Mouse (Mus musculus) lung, postnatal 14 days (tissue): ENCODE measurements at regions not wholly inside any gene's neighbourhood (a gene's known extent, or its start where the extent isn't known, plus 50 kb on each side); places are given as distances from the start of the nearest gene placed in this dataset.
A peak's percentile ranks its signal among the peaks of the same experiment; 100 is the strongest.

ENCODE experiments used
- DNase-seq: peaks from one replicate; pipeline ENCODE4 v3.0.0; 2021

DNA sequence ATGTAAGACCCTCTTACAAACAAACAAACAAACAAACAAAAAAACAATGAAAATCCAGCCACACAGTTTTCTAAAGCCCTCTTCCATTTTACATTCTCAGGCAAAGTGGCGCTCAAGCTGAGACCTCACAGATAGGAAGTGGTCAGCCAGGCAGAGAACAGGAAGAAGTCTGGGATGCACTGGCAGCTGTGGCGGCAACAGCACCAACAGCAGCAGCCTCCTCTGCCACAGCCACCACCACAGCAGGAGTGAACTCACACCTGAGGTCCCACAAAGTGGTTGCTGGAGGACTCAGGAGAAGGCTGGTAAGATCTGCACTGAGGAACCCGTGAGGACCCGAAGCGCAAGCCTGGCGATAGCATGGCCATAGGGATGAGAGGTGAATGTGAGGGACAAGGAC lies 156.3 kb downstream of the Grm4 start:
- no peak for DNase-seq

GRCm38 (mm10) chr17:27364338-27364737 lies 156.9 kb downstream of the Grm4 start:
- no peak for DNase-seq

DNA sequence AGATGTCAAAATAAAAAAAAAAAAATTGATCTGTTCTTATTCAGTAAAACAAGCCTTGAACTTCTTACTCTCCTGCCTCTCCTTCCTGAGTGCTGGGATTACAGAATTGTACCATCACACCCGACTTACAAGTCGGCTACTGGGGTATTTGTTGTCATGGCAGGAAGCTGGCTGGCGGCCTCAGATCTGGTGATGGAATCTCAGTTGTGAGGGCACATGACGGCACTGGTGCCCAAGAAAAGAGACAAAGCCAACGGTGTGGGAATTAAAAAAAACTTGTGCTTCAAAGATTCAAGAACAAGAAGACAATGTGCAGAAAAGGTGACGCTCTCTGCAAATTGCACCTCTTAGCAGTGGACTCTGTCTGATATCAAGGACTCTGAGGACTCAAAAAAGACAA lies 157.3 kb downstream of the Grm4 start:
- no peak for DNase-seq

- DNase-seq = no peak
Observed at GRCm38 (mm10) chr17:27362221-27362620, 158.0 kb upstream of the Lemd2 start.

DNA sequence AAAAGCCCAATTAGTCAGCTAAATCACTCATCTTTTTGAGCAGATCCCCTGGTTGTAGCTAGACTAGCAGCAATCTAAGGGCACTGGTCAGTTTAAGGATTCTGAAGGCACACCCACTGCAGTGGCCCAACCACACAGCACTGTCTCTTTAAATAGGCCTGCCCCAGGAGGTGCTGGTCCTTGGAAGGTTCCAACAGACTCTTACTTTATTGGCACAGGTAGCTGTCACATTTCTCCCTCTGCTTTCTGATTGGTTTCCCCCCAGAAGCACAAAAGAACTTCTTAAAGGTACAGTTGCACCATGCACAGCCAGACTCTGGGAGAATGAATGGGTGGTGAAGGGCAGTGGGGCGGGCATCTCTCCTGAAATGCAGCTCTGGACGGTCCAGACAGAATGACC lies 157.1 kb upstream of the Lemd2 start:
- DNase-seq = no peak

DNA sequence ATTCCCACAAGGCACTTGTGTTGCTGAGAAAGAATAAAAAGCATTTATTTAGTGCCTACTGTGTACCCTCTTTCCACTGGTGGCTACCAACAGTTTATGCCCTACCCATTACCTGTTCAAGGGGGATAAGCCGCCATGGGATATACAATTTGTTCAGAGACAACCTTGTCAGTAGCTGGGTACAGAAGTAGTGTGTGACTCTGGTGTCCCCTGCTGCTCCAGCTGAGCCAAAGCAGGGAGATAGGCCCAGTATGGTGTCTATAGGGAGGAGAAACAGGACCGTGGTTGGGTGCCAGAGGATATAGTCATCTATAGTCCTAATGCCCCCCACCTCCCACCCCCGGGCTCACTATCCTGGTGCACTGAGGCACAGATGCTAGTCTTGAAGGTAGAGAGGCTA lies 152.6 kb upstream of the Lemd2 start:
- no peak for DNase-seq

- no peak for DNase-seq
Observed at GRCm38 (mm10) chr17:27355717-27356116, 151.4 kb upstream of the Lemd2 start.

GRCm38 (mm10) chr17:27355056-27355455 lies 150.8 kb upstream of the Lemd2 start:
- DNase-seq = no peak

- DNase-seq = no peak
Observed at GRCm38 (mm10) chr17:27349911-27350310, 145.6 kb upstream of the Lemd2 start.

- DNase-seq = no peak
Observed at GRCm38 (mm10) chr17:27349432-27349831, 145.2 kb upstream of the Lemd2 start.

DNA sequence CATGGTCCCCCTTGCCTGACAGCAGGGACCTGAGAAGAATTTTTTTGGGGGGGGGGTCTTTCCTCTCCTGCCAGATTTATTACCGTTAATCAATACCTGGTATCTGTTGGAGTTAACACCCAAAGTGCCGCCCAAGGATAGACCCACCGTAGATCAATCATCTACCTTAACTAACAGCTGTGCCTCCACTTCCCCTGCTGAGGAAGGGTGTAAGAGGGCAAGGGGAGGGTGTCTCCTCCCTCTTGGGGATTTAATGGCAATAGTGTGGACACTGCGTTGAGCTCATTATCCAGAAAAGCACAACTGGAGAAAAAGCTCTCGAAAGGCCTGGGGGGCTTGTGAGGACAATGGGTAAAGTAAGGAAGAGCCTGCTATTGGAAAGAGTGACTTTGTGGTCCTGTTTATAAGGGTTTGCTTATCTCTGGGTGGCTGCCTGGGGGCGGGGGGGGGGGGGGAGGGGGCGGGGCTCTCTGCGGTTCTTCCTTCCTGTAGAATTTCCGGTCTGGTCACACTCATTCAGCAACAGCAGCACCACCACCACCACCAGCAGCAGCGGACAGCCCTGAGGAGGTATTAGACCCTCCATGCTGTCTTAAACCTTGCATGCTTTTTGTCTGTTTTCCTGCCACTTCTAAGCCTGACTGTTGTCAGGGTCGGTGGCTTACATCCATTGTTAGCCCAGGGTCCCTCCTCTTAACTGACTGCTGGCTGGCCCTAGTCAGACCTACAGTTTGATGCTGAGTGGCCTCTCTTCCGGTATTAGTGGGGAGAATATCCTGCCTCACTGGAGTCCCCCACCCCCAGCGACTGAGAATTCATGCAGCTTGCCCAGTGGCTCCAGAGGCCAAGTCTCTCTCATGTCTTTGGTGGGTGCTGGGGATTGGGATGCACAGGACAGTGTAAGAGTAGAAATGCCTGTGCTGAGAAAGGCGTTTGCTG lies 138.0 kb upstream of the Lemd2 start:
- no peak for DNase-seq

GRCm38 (mm10) chr17:27339823-27340222 lies 135.6 kb upstream of the Lemd2 start:
- no peak for DNase-seq

GRCm38 (mm10) chr17:27339261-27339660 lies 135.0 kb upstream of the Lemd2 start:
- DNase-seq = no peak

GRCm38 (mm10) chr17:27335621-27336020 lies 131.4 kb upstream of the Lemd2 start:
- no peak for DNase-seq

DNA sequence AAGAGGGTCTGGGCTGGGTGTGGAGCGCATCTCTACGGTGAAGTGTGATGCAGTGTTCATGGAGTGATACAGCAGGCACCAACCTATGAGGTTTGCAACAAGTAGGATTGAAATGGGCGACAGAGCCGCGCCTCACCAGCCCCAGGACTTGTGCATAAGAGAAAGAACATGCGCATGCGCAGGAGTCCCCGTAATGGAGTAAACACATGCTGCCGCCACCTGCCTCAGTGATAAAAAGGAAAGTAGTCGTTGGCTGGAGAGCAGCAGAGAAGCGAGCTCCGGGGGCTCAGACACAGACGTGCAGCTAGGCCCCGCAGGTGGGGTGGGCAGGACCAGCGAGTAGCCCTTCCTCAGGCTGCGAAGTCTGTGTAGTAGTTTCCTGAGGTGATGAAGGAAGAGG lies 129.3 kb upstream of the Lemd2 start:
- no peak for DNase-seq

DNA sequence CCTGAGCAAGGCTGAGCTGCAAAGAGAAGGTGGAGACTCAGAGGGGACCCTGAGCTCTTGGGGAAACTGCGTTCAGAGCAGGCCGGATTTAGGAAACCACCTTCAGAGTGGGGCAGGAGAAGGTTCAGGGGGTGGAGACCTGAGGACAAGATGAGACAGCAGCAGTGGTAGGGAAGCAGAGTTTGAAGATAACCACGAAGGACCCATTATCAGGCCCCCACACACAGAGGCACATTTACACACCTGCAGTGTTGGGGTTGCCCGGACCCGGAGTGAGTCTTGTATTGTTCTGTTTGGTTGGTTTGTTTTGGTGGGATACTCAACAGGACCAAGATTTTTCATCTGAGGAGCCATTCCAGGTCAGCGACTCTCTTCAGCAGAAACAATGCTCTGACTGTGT lies 128.9 kb upstream of the Lemd2 start:
- no peak for DNase-seq

DNA sequence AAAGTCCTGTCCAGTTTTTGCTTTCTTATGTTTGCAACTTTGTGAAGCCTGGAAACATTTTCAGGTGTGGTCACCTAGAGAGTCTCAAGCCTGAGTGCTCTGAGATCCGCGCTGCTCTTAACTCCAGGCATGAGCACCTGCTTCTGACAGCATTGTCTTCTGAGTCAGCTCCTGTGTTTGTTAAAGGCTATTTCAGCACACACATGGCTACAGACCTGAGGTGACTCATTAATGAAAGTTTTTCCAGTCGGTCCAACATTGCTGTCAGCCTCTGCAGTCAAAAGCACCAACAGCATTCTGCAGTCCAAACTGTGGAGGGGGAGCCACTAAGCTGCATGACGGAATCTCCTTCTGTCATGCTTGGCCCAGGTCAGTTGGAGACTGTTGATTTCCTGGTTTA lies 127.8 kb upstream of the Lemd2 start:
- DNase-seq = no peak

GRCm38 (mm10) chr17:27331630-27332029 lies 127.4 kb upstream of the Lemd2 start:
- no peak for DNase-seq

DNA sequence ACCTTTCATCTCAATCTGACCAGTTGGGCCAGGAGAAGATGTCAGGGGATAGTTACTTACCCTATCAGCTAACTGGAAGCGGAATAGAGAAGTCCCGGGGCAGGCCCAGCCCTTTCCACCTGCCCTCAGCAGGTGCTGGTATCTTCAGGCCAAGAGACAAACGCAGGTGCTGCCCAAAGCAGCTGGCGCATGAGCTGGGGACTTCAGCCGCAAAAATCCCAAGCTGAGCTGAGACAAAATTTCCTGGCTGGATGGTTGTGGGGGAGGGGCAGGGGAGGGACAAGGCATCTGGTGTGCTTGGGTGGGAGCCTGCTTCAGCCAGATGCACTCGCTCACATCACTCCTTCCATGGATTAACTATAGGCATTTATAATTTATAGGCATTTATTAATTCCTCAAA lies 125.5 kb upstream of the Lemd2 start:
- DNase-seq = no peak

GRCm38 (mm10) chr17:27329183-27329582 lies 124.9 kb upstream of the Lemd2 start:
- DNase-seq = no peak

DNA sequence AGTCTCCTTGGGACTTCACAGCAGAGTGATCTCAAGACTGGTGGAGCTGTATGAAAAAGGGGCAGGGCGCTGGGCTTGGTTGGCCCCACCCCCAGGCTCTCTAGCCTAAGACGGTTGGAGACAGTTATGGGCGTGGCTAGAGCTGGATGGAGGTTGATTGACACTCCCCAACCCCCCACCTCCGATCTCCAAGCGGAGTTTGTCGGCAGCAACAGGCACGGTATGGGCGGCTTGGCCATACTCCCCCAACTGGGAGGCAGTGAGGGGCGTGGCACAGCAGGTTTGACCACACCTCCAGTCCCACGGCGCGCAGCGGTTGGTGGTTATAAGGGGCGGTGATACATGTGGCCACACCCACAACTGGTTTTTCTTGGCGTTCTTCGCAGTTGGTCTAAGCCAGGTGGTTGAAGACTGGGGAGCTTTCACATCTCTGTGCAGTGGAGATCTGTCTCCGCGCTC lies 120.8 kb upstream of the Lemd2 start:
- DNase-seq = peak; percentile 60

GRCm38 (mm10) chr17:27323513-27323912 lies 119.2 kb upstream of the Lemd2 start:
- no peak for DNase-seq

GRCm38 (mm10) chr17:27322891-27323509 lies 118.7 kb upstream of the Lemd2 start:
- no peak for DNase-seq

- no peak for DNase-seq
Observed at GRCm38 (mm10) chr17:27318969-27319695, 114.9 kb upstream of the Lemd2 start.
